Mouse (Mus musculus): ENCODE data around the gene Card6. TPM values are rescaled to one million over a fixed set of nuclear protein-coding genes. Genes with fewer than 3 reads are reported as not detected.

Card6 gene
- polyA plus RNA-seq, 1 experiment, result 0.70 TPM

- TF ChIP-seq CTCF (IDR thresholded peaks at IDR 0.05; ENCODE audit: borderline replicate concordance, extremely low read depth, insufficient read depth, insufficient read length) (no peak), POLR2A (IDR thresholded peaks at IDR 0.05; ENCODE audit: borderline replicate concordance, extremely low read depth, insufficient read depth, insufficient read length, poor library complexity, severe bottlenecking) (no peak)
- DNase-seq (ENCODE audit: low read depth), result no peak
These were observed 20.0 kb upstream of the Card6 start for GRCm38 (mm10) chr15:5128176-5128940.

- TF ChIP-seq POLR2A (IDR thresholded peaks at IDR 0.05; ENCODE audit: borderline replicate concordance, extremely low read depth, insufficient read depth, insufficient read length, poor library complexity, severe bottlenecking) (no peak), CTCF (IDR thresholded peaks at IDR 0.05; ENCODE audit: borderline replicate concordance, extremely low read depth, insufficient read depth, insufficient read length) (no peak)
- no peak for DNase-seq (ENCODE audit: low read depth)
These were observed 19.1 kb upstream of the Card6 start for GRCm38 (mm10) chr15:5127487-5127886.

GRCm38 (mm10) chr15:5126456-5126855 is 18.1 kb upstream of the Card6 start:
- DNase-seq (ENCODE audit: low read depth), result no peak
- TF ChIP-seq POLR2A (IDR thresholded peaks at IDR 0.05; ENCODE audit: borderline replicate concordance, extremely low read depth, insufficient read depth, insufficient read length, poor library complexity, severe bottlenecking) (no peak), CTCF (IDR thresholded peaks at IDR 0.05; ENCODE audit: borderline replicate concordance, extremely low read depth, insufficient read depth, insufficient read length) (no peak)

- no peak for DNase-seq (ENCODE audit: low read depth)
- TF ChIP-seq POLR2A (IDR thresholded peaks at IDR 0.05; ENCODE audit: borderline replicate concordance, extremely low read depth, insufficient read depth, insufficient read length, poor library complexity, severe bottlenecking), result no peak
- no peak for TF ChIP-seq CTCF (IDR thresholded peaks at IDR 0.05; ENCODE audit: borderline replicate concordance, extremely low read depth, insufficient read depth, insufficient read length)
These were observed 13.4 kb upstream of the Card6 start for GRCm38 (mm10) chr15:5121535-5122313.

- DNase-seq (ENCODE audit: low read depth), result no peak
- TF ChIP-seq CTCF (IDR thresholded peaks at IDR 0.05; ENCODE audit: borderline replicate concordance, extremely low read depth, insufficient read depth, insufficient read length) (no peak), POLR2A (IDR thresholded peaks at IDR 0.05; ENCODE audit: borderline replicate concordance, extremely low read depth, insufficient read depth, insufficient read length, poor library complexity, severe bottlenecking) (no peak)
These were observed 11.4 kb upstream of the Card6 start for GRCm38 (mm10) chr15:5119707-5120106.

GRCm38 (mm10) chr15:5119192-5119591 is 10.9 kb upstream of the Card6 start:
- TF ChIP-seq POLR2A (IDR thresholded peaks at IDR 0.05; ENCODE audit: borderline replicate concordance, extremely low read depth, insufficient read depth, insufficient read length, poor library complexity, severe bottlenecking) (no peak), CTCF (IDR thresholded peaks at IDR 0.05; ENCODE audit: borderline replicate concordance, extremely low read depth, insufficient read depth, insufficient read length) (no peak)
- no peak for DNase-seq (ENCODE audit: low read depth)

- DNase-seq (ENCODE audit: low read depth), result no peak
These were observed 10.3 kb upstream of the Card6 start for GRCm38 (mm10) chr15:5118626-5119025.

GRCm38 (mm10) chr15:5117031-5117601 is 8.8 kb upstream of the Card6 start:
- TF ChIP-seq CTCF (IDR thresholded peaks at IDR 0.05; ENCODE audit: borderline replicate concordance, extremely low read depth, insufficient read depth, insufficient read length) (no peak), POLR2A (IDR thresholded peaks at IDR 0.05; ENCODE audit: borderline replicate concordance, extremely low read depth, insufficient read depth, insufficient read length, poor library complexity, severe bottlenecking) (no peak)
- DNase-seq (ENCODE audit: low read depth), result no peak

More at GRCm38 (mm10) chr15:5118626-5119025, 10.3 kb upstream of the Card6 start:
- TF ChIP-seq POLR2A (IDR thresholded peaks at IDR 0.05; ENCODE audit: borderline replicate concordance, extremely low read depth, insufficient read depth, insufficient read length, poor library complexity, severe bottlenecking) (no peak), CTCF (IDR thresholded peaks at IDR 0.05; ENCODE audit: borderline replicate concordance, extremely low read depth, insufficient read depth, insufficient read length) (no peak)

- TF ChIP-seq CTCF (IDR thresholded peaks at IDR 0.05; ENCODE audit: borderline replicate concordance, extremely low read depth, insufficient read depth, insufficient read length), result peak; percentile 68
- TF ChIP-seq POLR2A (IDR thresholded peaks at IDR 0.05; ENCODE audit: borderline replicate concordance, extremely low read depth, insufficient read depth, insufficient read length, poor library complexity, severe bottlenecking), result peak; percentile 44; the same call in 1 of the 2 replicates
- peak; percentile 99 for DNase-seq (ENCODE audit: low read depth)
These were observed 8.1 kb upstream of the Card6 start, which contains the start of gene Rpl37 for GRCm38 (mm10) chr15:5116270-5117030. Rpl37 (plus strand) TSS chr15:5116645.

- TF ChIP-seq CTCF (IDR thresholded peaks at IDR 0.05; ENCODE audit: borderline replicate concordance, extremely low read depth, insufficient read depth, insufficient read length), result no peak
- TF ChIP-seq POLR2A (IDR thresholded peaks at IDR 0.05; ENCODE audit: borderline replicate concordance, extremely low read depth, insufficient read depth, insufficient read length, poor library complexity, severe bottlenecking), result no peak
- no peak for DNase-seq (ENCODE audit: low read depth)
These were observed 6.8 kb upstream of the Card6 start for GRCm38 (mm10) chr15:5115173-5115572.

Data from brain, embryonic 14.5 days (tissue).